Mouse (Mus musculus): Measurements from ENCODE around the gene Zfp428. TPM values are rescaled to one million over a fixed set of nuclear protein-coding genes. Genes with fewer than 3 reads are reported as not detected.
"Not testable (repeated sequence)": the region's sequence is repeated elsewhere in the genome, so short reads cannot be mapped to it uniquely, and the experiment has no call there.

Gene Zfp428
- polyA plus RNA-seq, 1 experiment from 2014 or later: 336 TPM

DNA sequence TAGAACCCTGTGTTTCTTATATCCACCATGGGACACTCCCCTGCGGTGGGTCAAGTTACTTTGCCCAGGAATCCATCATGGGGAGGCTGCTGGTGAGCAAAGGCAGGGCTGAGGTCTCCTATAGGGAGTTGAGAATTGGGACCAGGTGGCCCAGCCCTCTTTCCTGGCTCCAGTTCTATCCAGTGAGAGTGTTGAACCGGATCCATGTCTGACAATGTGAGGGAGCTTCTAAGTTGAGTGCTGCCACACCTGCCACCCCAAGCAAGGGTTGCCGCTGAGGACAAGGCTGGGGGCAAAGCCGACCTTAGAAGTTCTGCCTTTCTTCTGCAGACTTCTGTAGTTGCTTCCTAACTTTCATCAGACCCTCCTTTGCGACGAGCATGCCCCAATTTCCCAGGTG, 23.5 kb upstream of the Zfp428 start:
- Histone ChIP-seq H3K4me3 (peak overlapping the region; percentile 78), H3K4me1 (peaks cover 71% of the 10 kb centered on the region), H3K9ac (peak overlapping the region; percentile 89), H3K4me2 (peak overlapping the region; percentile 72)
- H3K27ac ChIP-seq; H3K27me3 ChIP-seq (replicated peaks); ATAC-seq (replicated peaks); H3K36me3 ChIP-seq (replicated peaks); H3K9me3 ChIP-seq: not testable (repeated sequence)
- 61% methylated on average over 6 of the region's 6 CpGs for WGBS

DNA sequence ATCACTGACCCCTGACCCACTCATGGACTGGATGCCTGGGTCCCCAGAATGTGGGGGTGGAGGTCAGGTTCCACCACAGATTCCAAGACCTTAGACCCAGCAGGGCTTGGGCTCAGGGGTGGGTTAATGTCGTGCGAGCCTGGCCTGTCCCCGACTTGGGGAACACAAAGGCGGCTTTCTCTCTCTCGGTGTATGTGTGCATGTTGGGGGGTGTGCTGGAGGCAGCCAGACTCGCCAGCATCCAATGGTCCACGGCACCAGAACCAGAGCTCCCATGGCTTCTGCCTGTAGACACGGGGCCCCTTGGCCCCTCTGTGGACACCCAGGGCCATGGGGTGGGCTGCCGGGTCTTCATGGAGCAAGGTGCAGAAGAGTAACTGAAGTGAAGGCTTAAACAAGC, 21.3 kb upstream of the Zfp428 start:
- no peak for ATAC-seq (replicated peaks)
- Histone ChIP-seq H3K27ac (peak overlapping the region; percentile 68), H3K9ac (no peak overlapping the region)

DNA sequence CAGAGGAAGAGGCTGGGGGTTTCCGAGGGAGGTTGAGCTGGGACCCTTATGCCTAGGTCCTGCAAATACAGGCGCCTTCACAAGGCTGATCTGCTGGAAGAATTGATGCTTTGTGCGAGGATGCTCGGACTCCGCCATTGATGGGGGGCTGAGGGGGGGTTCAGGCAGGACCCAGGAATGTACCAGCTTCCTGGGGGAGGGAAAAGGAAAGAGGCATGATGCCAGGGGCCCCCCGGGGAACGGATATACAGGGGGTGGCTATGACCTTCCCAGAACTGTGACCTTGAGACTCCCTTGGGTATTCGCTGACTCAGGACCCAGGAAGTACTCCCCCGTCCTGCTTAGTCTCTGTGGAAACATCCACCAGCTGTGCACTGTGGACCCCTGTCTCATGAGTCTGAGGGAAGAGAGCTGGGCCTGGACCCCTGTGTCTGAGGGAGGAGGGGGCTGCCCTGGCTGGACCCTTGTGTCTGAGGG, 20.1 kb upstream of the Zfp428 start:
- Histone ChIP-seq H3K9ac (peak overlapping the region; percentile 41; the same call in 1 of the 2 replicates), H3K27me3 (replicated peaks) (no peaks in the 10 kb centered on the region), H3K9me3 (no peaks in the 10 kb centered on the region), H3K4me3 (peak overlapping the region; percentile 32), H3K27ac (peak overlapping the region; percentile 68), H3K36me3 (replicated peaks) (0 out of 2 replicates have a peak, but pooled peaks cover 5% of the 10 kb centered on the region), H3K4me1 (peaks cover 54% of the 10 kb centered on the region), H3K4me2 (peak overlapping the region; percentile 51)
- 40% methylated on average over 9 of the region's 9 CpGs for WGBS
- ATAC-seq (replicated peaks): peak; percentile 35; the same call in 1 of the 2 replicates

More for the DNA sequence above, 21.3 kb upstream of the Zfp428 start:
- H3K4me1 ChIP-seq: peaks cover 62% of the 10 kb centered on the region
- H3K36me3 ChIP-seq (replicated peaks): 0 out of 2 replicates have a peak, but pooled peaks cover 5% of the 10 kb centered on the region
- H3K4me2 ChIP-seq: peak overlapping the region; percentile 51
- no peaks in the 10 kb centered on the region for H3K27me3 ChIP-seq (replicated peaks)
- H3K9me3 ChIP-seq: no peaks in the 10 kb centered on the region
- peak overlapping the region; percentile 32 for H3K4me3 ChIP-seq
- whole genome bisulfite sequencing: 79% methylated on average over 9 of the region's 9 CpGs

DNA sequence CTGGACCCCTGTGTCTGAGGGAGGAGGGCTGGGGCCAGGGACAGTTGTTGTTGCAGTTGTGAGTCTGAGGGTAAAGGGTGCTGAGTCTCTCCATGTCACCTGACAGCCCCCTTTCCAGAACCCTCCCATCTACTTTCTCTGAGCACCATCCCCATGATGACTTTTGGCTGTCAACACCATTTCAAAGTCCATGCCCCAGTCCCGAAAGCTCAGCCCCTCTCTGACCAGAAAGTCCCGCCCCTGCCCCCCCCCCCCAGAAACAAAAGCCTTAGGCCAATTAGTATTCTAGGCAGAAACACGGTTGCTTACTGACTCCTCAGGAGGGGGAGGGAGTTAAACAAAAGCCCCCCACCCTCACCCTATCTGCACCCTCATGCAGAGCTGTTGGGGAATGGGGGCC, 19.4 kb upstream of the Zfp428 start:
- Histone ChIP-seq H3K9ac (peak overlapping the region; percentile 41; the same call in 1 of the 2 replicates), H3K4me3 (no peak overlapping the region), H3K27me3 (replicated peaks) (no peaks in the 10 kb centered on the region), H3K27ac (peak overlapping the region; percentile 68), H3K4me1 (peaks cover 54% of the 10 kb centered on the region), H3K4me2 (peak overlapping the region; percentile 51), H3K9me3 (no peaks in the 10 kb centered on the region), H3K36me3 (replicated peaks) (0 out of 2 replicates have a peak, but pooled peaks cover 5% of the 10 kb centered on the region)
- ATAC-seq (replicated peaks): no peak
- whole genome bisulfite sequencing: 25% methylated on average over 3 of the region's 3 CpGs

DNA sequence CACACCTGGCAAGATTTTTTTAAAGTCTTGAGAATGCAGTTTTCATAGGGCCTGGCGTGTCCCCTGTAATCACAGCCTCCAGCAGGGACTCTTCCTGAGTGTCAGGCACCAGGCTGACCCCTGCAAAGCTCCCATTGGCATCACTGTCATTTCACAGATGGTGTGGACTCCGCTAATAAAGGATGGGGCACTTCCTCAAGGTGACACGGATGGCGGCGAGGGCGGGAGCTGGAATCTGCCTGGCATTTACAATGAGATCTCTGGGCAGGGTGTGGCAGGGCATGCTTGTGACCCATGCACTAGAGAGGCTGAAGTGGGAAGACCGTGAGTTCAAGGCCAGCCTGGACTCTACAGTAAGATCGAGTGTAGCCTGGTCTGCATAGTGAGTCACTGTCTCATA, 18.5 kb upstream of the Zfp428 start:
- H3K9me3 ChIP-seq: no peaks in the 10 kb centered on the region
- peaks cover 48% of the 10 kb centered on the region for H3K4me1 ChIP-seq
- H3K36me3 ChIP-seq (replicated peaks): 0 out of 2 replicates have a peak, but pooled peaks cover 5% of the 10 kb centered on the region
- no peak overlapping the region for H3K4me2 ChIP-seq
- H3K27ac ChIP-seq: peak overlapping the region; percentile 68; the same call in 1 of the 2 replicates
- no peak for ATAC-seq (replicated peaks)
- no peak overlapping the region for H3K4me3 ChIP-seq
- 85% methylated on average over 8 of the region's 8 CpGs for WGBS
- no peak overlapping the region for H3K9ac ChIP-seq
- no peaks in the 10 kb centered on the region for H3K27me3 ChIP-seq (replicated peaks)

DNA sequence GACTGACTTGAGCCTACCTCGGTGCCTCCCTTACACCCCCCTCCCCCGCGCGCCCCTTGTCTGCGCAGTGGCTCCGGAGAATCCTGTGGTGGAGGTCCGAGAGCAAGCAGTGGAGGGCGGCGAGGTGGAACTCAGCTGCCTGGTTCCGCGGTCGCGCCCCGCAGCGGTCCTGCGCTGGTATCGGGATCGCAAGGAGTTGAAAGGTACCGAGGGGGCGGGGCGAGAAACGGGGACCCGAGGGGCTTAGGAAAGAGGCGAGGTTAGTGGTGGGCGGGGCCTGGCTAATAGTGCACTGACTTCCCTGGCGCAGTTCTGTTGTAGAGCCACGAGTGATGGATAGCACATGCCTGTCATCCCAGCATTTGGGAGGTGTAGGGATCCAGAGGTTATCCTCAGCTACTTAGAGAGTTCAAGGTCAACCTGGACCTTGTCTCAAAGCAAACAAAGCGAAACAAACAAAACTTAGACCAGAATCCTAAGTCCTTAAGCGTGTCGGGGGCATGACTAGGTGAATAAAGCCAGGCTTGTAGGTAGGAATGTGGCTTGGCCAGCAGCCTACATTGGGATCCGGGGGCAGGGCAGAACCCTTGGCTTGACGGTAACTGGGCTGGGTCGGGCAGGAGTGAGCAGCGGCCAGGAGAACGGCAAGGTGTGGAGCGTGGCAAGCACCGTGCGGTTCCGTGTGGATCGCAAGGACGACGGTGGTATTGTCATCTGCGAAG, 6.8 kb upstream of the Zfp428 start:
- no peak overlapping the region for H3K27ac ChIP-seq
- no peaks in the 10 kb centered on the region for H3K9me3 ChIP-seq
- peaks cover 22% of the 10 kb centered on the region for H3K36me3 ChIP-seq (replicated peaks)
- no peaks in the 10 kb centered on the region for H3K27me3 ChIP-seq (replicated peaks)
- H3K4me2 ChIP-seq: no peak overlapping the region
- H3K4me1 ChIP-seq: peaks cover 19% of the 10 kb centered on the region
- 20% methylated on average over 43 of the region's 43 CpGs for WGBS
- H3K4me3 ChIP-seq: no peak overlapping the region
- no peak for ATAC-seq (replicated peaks)
- no peak overlapping the region for H3K9ac ChIP-seq

DNA sequence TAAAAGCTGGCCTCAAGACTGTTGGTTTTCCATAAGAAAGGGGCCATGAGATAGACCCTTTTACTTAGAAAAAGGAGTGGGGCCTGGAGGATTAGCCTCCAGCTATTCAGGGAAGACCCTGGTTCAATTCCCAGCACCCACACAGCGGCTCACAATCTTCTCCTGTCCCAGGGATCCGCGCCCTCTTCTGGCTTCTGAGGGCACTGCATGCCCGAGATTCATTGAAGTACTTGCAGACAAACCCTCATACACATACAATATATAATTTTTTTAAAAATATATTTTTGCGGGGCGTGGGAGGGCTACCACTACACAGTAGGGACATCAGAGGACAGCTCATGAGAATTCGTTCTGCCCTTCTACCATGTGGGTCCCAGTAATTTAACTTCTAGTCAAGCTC, 5.9 kb upstream of the Zfp428 start:
- Histone ChIP-seq H3K4me3 (no peak overlapping the region), H3K27ac (no peak overlapping the region), H3K9ac (no peak overlapping the region), H3K36me3 (replicated peaks) (peaks cover 22% of the 10 kb centered on the region), H3K9me3 (no peaks in the 10 kb centered on the region), H3K4me2 (no peak overlapping the region), H3K4me1 (peaks cover 28% of the 10 kb centered on the region), H3K27me3 (replicated peaks) (no peaks in the 10 kb centered on the region)
- ATAC-seq (replicated peaks): no peak
- WGBS: 32% methylated on average over 7 of the region's 7 CpGs

DNA sequence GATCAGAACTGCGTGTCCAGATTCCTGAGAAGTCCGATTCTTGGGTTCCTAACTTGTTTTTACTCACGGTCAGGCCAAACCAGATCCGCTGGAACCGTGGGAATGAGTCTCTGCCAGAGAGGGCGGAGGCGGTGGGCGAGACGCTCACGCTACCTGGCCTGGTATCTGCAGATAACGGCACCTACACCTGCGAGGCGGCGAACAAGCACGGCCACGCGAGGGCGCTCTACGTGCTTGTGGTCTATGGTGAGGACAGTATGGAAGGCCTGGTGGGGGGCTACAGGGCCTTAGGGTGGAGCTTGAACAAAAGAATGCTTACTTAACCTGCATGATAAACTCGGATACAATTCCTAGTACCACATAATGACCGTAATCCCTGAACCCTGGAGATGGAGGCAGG, 5.3 kb upstream of the Zfp428 start:
- WGBS: 58% methylated on average over 21 of the region's 21 CpGs
- Histone ChIP-seq H3K27me3 (replicated peaks) (no peaks in the 10 kb centered on the region), H3K36me3 (replicated peaks) (peaks cover 22% of the 10 kb centered on the region)

DNA sequence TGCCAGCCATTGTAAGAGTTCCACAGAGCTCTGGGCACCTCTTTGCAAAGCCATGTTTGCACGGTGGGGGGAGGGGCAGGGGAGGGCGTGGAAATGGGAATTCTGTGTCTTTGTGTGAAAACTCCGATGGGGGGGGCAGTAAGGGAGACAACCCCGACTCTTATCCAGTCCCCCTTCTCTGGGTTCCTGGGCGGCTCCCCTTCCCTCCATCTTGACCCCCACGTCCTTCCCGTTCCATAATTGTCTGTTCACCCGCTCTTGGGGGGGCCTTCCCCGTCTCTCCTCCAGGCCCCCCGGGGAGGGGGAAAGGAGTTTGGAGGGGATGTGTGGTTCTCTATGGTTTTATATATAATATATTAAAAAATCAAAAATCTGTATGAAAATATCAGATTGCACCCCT, 2.8 kb upstream of the Zfp428 start:
- peaks cover 22% of the 10 kb centered on the region for H3K36me3 ChIP-seq (replicated peaks)
- no peak overlapping the region for H3K27ac ChIP-seq
- 14% methylated on average over 10 of the region's 10 CpGs for WGBS
- H3K4me3 ChIP-seq: no peak overlapping the region
- peaks cover 40% of the 10 kb centered on the region for H3K4me1 ChIP-seq
- H3K9me3 ChIP-seq: no peaks in the 10 kb centered on the region
- H3K9ac ChIP-seq: no peak overlapping the region
- no peak overlapping the region for H3K4me2 ChIP-seq
- ATAC-seq (replicated peaks): no peak
- H3K27me3 ChIP-seq (replicated peaks): no peaks in the 10 kb centered on the region

More for the DNA sequence above, 5.3 kb upstream of the Zfp428 start:
- no peak overlapping the region for H3K4me2 ChIP-seq
- no peaks in the 10 kb centered on the region for H3K9me3 ChIP-seq
- no peak overlapping the region for H3K4me3 ChIP-seq
- no peak for ATAC-seq (replicated peaks)
- no peak overlapping the region for H3K27ac ChIP-seq
- peaks cover 32% of the 10 kb centered on the region for H3K4me1 ChIP-seq
- no peak overlapping the region for H3K9ac ChIP-seq

DNA sequence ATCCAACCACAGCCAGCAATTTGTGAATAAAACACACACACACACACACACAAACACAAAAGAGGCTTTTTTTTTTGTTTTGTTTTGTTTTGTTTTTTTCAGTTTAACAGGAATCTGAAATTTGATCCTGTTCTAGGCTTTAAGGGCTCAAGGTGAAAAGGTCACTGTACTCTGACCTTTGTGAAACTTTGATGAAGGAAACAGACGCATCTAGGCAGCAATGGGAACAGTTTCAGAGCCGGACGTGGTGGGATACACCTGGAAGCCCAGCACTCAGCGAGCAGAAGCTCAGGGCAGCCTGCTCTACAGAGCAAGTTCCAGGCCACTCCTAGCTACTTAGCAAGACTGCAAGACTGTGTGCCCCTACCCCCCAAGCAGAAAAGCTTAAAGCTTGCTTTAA, 1.9 kb upstream of the Zfp428 start:
- peaks cover 45% of the 10 kb centered on the region for H3K4me1 ChIP-seq

DNA sequence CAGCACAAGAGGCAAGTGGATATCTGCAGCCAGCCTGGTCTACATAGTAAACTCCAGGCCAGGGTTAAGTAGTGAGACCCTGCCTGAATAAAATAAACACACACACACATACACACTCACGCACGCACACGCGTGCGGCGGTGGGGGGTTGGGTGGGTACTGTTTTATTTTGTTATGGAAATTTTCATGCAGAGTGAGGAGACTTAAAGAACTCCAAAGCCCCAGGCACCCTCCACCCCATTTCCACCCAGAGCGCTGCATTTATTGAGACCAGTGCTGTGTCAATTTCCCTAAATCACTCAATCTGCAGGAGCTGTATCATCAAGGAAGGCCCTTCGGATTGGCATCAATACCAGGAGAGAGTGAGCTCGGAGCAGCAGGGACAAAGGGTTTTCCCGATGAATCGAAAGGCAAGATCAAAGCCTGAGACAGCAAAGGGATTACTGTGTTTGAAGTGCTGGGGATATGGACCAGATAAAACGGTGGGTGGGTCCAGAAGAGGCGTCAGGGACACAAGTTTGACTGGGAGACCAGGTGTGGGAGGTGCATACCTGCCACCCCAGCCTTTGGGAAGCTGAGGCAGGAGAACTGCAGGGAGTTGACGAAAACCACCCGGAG, 1.2 kb upstream of the Zfp428 start:
- Histone ChIP-seq H3K4me3 (no peak overlapping the region), H3K9ac (no peak overlapping the region), H3K27me3 (replicated peaks) (no peaks in the 10 kb centered on the region), H3K27ac (peak overlapping the region; percentile 97), H3K4me2 (peak overlapping the region; percentile 57), H3K9me3 (no peaks in the 10 kb centered on the region), H3K4me1 (peaks cover 52% of the 10 kb centered on the region), H3K36me3 (replicated peaks) (peaks cover 18% of the 10 kb centered on the region)
- ATAC-seq (replicated peaks): no peak
- 5% methylated on average over 15 of the region's 15 CpGs for WGBS

More for the DNA sequence above, 1.9 kb upstream of the Zfp428 start:
- peak overlapping the region; percentile 97 for H3K27ac ChIP-seq
- no peaks in the 10 kb centered on the region for H3K9me3 ChIP-seq
- peaks cover 22% of the 10 kb centered on the region for H3K36me3 ChIP-seq (replicated peaks)
- WGBS: 26% methylated on average over 4 of the region's 4 CpGs
- H3K4me3 ChIP-seq: no peak overlapping the region
- ATAC-seq (replicated peaks): no peak
- H3K4me2 ChIP-seq: no peak overlapping the region
- no peak overlapping the region for H3K9ac ChIP-seq
- H3K27me3 ChIP-seq (replicated peaks): no peaks in the 10 kb centered on the region

DNA sequence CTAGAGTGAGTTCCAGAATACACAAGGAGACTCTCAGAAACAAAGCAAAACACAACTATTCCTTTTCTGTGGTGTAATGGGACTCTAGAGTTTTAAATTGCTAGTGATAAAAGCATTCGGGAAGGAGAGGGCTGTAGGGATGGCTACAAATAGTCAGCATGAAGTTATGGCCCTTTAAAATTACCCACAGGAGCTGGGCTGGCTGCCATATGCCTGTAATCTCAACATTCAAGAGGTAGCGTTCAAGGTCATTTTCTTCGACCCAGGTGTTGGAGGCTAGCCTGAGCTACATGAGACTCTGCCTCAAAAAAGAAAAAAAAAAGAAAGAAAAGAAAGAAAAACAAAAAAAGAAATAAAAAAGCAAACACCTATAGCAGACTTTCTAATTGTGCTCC, 744 bp upstream of the Zfp428 start:
- 6% methylated on average over 3 of the region's 3 CpGs for WGBS
- no peaks in the 10 kb centered on the region for H3K27me3 ChIP-seq (replicated peaks)
- H3K36me3 ChIP-seq (replicated peaks): peaks cover 13% of the 10 kb centered on the region
- no peak for ATAC-seq (replicated peaks)
- no peaks in the 10 kb centered on the region for H3K9me3 ChIP-seq
- H3K9ac ChIP-seq: no peak overlapping the region
- H3K27ac ChIP-seq: peak overlapping the region; percentile 97
- H3K4me3 ChIP-seq: peak overlapping the region; percentile 70
- H3K4me1 ChIP-seq: peaks cover 53% of the 10 kb centered on the region
- H3K4me2 ChIP-seq: peak overlapping the region; percentile 57

Data from midbrain, embryonic 15.5 days (tissue).